Mouse (Mus musculus) cerebellum, adult 2 months (tissue): ENCODE measurements around the gene Pgm5.

Experiments
- CTCF ChIP-seq: fragments of 200-500 bp; IDR thresholded peaks from 2 replicates; pipeline ENCODE4 v1.5.1; 2011; ENCODE audit warnings: low read depth, mild to moderate bottlenecking, control low read depth, low read length, moderate library complexity, borderline replicate concordance; ENCODE audit not compliant: insufficient read depth
- POLR2A ChIP-seq: fragments of 200-500 bp; IDR thresholded peaks from 2 replicates; pipeline ENCODE4 v1.6.1; 2011; ENCODE audit warnings: low read length, control low read depth, borderline replicate concordance; ENCODE audit not compliant: insufficient read depth

- TF ChIP-seq CTCF = no peak
- TF ChIP-seq POLR2A = no peak
Measured at GRCm38 (mm10) chr19:24673762-24674161, 187.9 kb downstream of the Pgm5 start, which contains the start of gene Tmem252.
